Mouse (Mus musculus): Measurements from ENCODE around the gene Jtb. TPM values are rescaled to one million over a fixed set of nuclear protein-coding genes. Genes with fewer than 3 reads are reported as not detected.

Gene Jtb
- 97.8 TPM for polyA plus RNA-seq (2014; fragmentation: Illumina TruSeq; extraction: RNeasy Lipid Tissue Mini Kit (QIAGEN cat#74804))

GRCm38 (mm10) chr3:90231507-90232333 lies at the start of gene Jtb:
Gene Jtb, plus strand, starts transcription at chr3:90231597.

GRCm38 (mm10) chr3:90213377-90213866 lies 18.0 kb upstream of the Jtb start, which contains the start of the genes Rps27 and Rab13:
Gene Rps27, minus strand, starts transcription at chr3:90213651.
Gene Rab13, plus strand, starts transcription at chr3:90213695.

GRCm38 (mm10) chr3:90242984-90243775 lies 11.8 kb downstream of the Jtb start, which contains the start of gene Creb3l4:
Gene Creb3l4, minus strand, starts transcription at chr3:90243512.

GRCm38 (mm10) chr3:90247960-90248745 lies 16.8 kb downstream of the Jtb start, which contains the start of gene Slc39a1:
Gene Slc39a1, plus strand, starts transcription at chr3:90248172.

GRCm38 (mm10) chr3:90253653-90254418 lies 22.4 kb downstream of the Jtb start, which contains the start of gene Crtc2:
Gene Crtc2, plus strand, starts transcription at chr3:90254163.

GRCm38 (mm10) chr3:90265034-90265931 lies 33.9 kb downstream of the Jtb start, which contains the start of gene Dennd4b:
Gene Dennd4b, plus strand, starts transcription at chr3:90265185.

Other genes with a start within 250 kb of the Jtb start
- gene Hax1, start 232.8 kb upstream of the Jtb start, polyA plus RNA-seq (2014; fragmentation: Illumina TruSeq; extraction: RNeasy Lipid Tissue Mini Kit (QIAGEN cat#74804)), result 45.4 TPM
- 132 TPM for gene 4933434E20Rik, start 180.0 kb upstream of the Jtb start, polyA plus RNA-seq (2014; fragmentation: Illumina TruSeq; extraction: RNeasy Lipid Tissue Mini Kit (QIAGEN cat#74804))
- gene Ubap2l, start 179.0 kb upstream of the Jtb start, polyA plus RNA-seq (2014; fragmentation: Illumina TruSeq; extraction: RNeasy Lipid Tissue Mini Kit (QIAGEN cat#74804)), result 137 TPM
- 273 TPM for gene Tpm3, start 158.9 kb upstream of the Jtb start, polyA plus RNA-seq (2014; fragmentation: Illumina TruSeq; extraction: RNeasy Lipid Tissue Mini Kit (QIAGEN cat#74804))
- gene Nup210l, start 127.5 kb upstream of the Jtb start, polyA plus RNA-seq (2014; fragmentation: Illumina TruSeq; extraction: RNeasy Lipid Tissue Mini Kit (QIAGEN cat#74804)), result 0.17 TPM
- gene Rps27, start 17.9 kb upstream of the Jtb start, polyA plus RNA-seq (2014; fragmentation: Illumina TruSeq; extraction: RNeasy Lipid Tissue Mini Kit (QIAGEN cat#74804)), result 2,493 TPM
- 13.7 TPM for gene Rab13, start 17.9 kb upstream of the Jtb start, polyA plus RNA-seq (2014; fragmentation: Illumina TruSeq; extraction: RNeasy Lipid Tissue Mini Kit (QIAGEN cat#74804))
- 4.3 TPM for gene Creb3l4, start 11.9 kb downstream of the Jtb start, polyA plus RNA-seq (2014; fragmentation: Illumina TruSeq; extraction: RNeasy Lipid Tissue Mini Kit (QIAGEN cat#74804))
- 139 TPM for gene Slc39a1, start 16.6 kb downstream of the Jtb start, polyA plus RNA-seq (2014; fragmentation: Illumina TruSeq; extraction: RNeasy Lipid Tissue Mini Kit (QIAGEN cat#74804))
- 6.5 TPM for gene Crtc2, start 22.6 kb downstream of the Jtb start, polyA plus RNA-seq (2014; fragmentation: Illumina TruSeq; extraction: RNeasy Lipid Tissue Mini Kit (QIAGEN cat#74804))
- 1.3 TPM for gene Dennd4b, start 33.6 kb downstream of the Jtb start, polyA plus RNA-seq (2014; fragmentation: Illumina TruSeq; extraction: RNeasy Lipid Tissue Mini Kit (QIAGEN cat#74804))
- gene Gatad2b, start 61.6 kb downstream of the Jtb start, polyA plus RNA-seq (2014; fragmentation: Illumina TruSeq; extraction: RNeasy Lipid Tissue Mini Kit (QIAGEN cat#74804)), result 103 TPM
- gene Slc27a3, start 158.3 kb downstream of the Jtb start, polyA plus RNA-seq (2014; fragmentation: Illumina TruSeq; extraction: RNeasy Lipid Tissue Mini Kit (QIAGEN cat#74804)), result not detected
- gene Ints3, start 202.0 kb downstream of the Jtb start, polyA plus RNA-seq (2014; fragmentation: Illumina TruSeq; extraction: RNeasy Lipid Tissue Mini Kit (QIAGEN cat#74804)), result 24.1 TPM
- 36.4 TPM for gene Npr1, start 234.3 kb downstream of the Jtb start, polyA plus RNA-seq (2014; fragmentation: Illumina TruSeq; extraction: RNeasy Lipid Tissue Mini Kit (QIAGEN cat#74804))
- 94.7 TPM for gene Ilf2, start 244.5 kb downstream of the Jtb start, polyA plus RNA-seq (2014; fragmentation: Illumina TruSeq; extraction: RNeasy Lipid Tissue Mini Kit (QIAGEN cat#74804))

Data from ovary, adult 10 weeks (tissue).